Mouse (Mus musculus) kidney, postnatal 10 days (tissue): ENCODE data around the gene Unc13d.
A peak's percentile ranks its signal among the peaks of the same experiment; 100 is the strongest.
"Not testable (repeated sequence)": the region's sequence is repeated elsewhere in the genome, so short reads cannot be mapped to it uniquely, and the experiment has no call there.

Source experiments
- DNase-seq: peaks from one replicate; pipeline ENCODE4 v3.0.0; 2021; ENCODE audit warnings: mixed read lengths

Gene Unc13d

GRCm38 (mm10) chr11:116099462-116099861 is 21.7 kb upstream of the Unc13d start:
- DNase-seq: no peak

GRCm38 (mm10) chr11:116098711-116099460 is 21.1 kb upstream of the Unc13d start:
- DNase-seq: peak; percentile 67

GRCm38 (mm10) chr11:116096213-116097108 is 18.7 kb upstream of the Unc13d start:
- DNase-seq: no peak

- DNase-seq: peak; percentile 80
These were observed 17.8 kb upstream of the Unc13d start for GRCm38 (mm10) chr11:116095573-116095972.

GRCm38 (mm10) chr11:116093771-116094565 is 16.2 kb upstream of the Unc13d start:
- no peak for DNase-seq

GRCm38 (mm10) chr11:116092959-116093358 is 15.2 kb upstream of the Unc13d start:
- DNase-seq: not testable (repeated sequence)

- DNase-seq: no peak
These were observed 13.8 kb upstream of the Unc13d start for GRCm38 (mm10) chr11:116091591-116091990.

- DNase-seq: no peak
These were observed 11.8 kb upstream of the Unc13d start for GRCm38 (mm10) chr11:116089545-116089944.

GRCm38 (mm10) chr11:116088741-116089394 is 11.1 kb upstream of the Unc13d start:
- DNase-seq: no peak

GRCm38 (mm10) chr11:116088188-116088587 is 10.4 kb upstream of the Unc13d start:
- no peak for DNase-seq

- DNase-seq: peak; percentile 95
These were observed 9.7 kb upstream of the Unc13d start for GRCm38 (mm10) chr11:116087194-116088130.

- peak; percentile 98 for DNase-seq
These were observed 8.8 kb upstream of the Unc13d start, which contains the start of gene Wbp2 for GRCm38 (mm10) chr11:116086258-116087193. Wbp2 (minus strand) TSS chr11:116086995.

GRCm38 (mm10) chr11:116084166-116084565 is 6.4 kb upstream of the Unc13d start:
- no peak for DNase-seq

GRCm38 (mm10) chr11:116083096-116083672 is 5.4 kb upstream of the Unc13d start:
- DNase-seq: no peak

GRCm38 (mm10) chr11:116081081-116081480 is 3.3 kb upstream of the Unc13d start:
- DNase-seq: peak; percentile 78

- no peak for DNase-seq
These were observed 1.8 kb upstream of the Unc13d start for GRCm38 (mm10) chr11:116079511-116079910.

GRCm38 (mm10) chr11:116078676-116079320 is 1.0 kb upstream of the Unc13d start:
- no peak for DNase-seq

GRCm38 (mm10) chr11:116078221-116078620 is 460 bp upstream of the Unc13d start:
- DNase-seq: peak; percentile 78

GRCm38 (mm10) chr11:116076836-116077235 is 925 bp downstream of the Unc13d start:
- DNase-seq: no peak
